Mouse (Mus musculus) heart, postnatal 0 days (tissue): ENCODE measurements at regions not wholly inside any gene's neighbourhood (a gene's known extent, or its start where the extent isn't known, plus 50 kb on each side); places are given as distances from the start of the nearest gene placed in this dataset.

Experiments used
- CTCF ChIP-seq: IDR thresholded peaks from 2 replicates; pipeline ENCODE4 v1.5.1; 2016; ENCODE audit warnings: antibody characterized with exemption, control low read depth, low read depth
- EP300 ChIP-seq: IDR thresholded peaks from 2 replicates; pipeline ENCODE4 v1.6.1; 2016; ENCODE audit warnings: antibody characterized with exemption, low read depth

- TF ChIP-seq CTCF (no peak), EP300 (no peak)
Observed at GRCm38 (mm10) chr9:116346495-116346894, 171.3 kb upstream of the Tgfbr2 start.
